Mouse (Mus musculus): Measurements from ENCODE around the gene Il17ra.

GRCm38 (mm10) chr6:120491064-120491463 is 28.0 kb downstream of the Il17ra start:
- no peak for TF ChIP-seq CTCF (conservative IDR thresholded peaks at IDR 0.05; ENCODE audit: low read length)
- no peak for TF ChIP-seq NANOG (IDR thresholded peaks at IDR 0.05; ENCODE audit: borderline replicate concordance, low read length)
